ENCODE assay signal across 18 mouse cellular contexts in genomic region chr2:35417231-35417630, GRCm38 (mm10). TPM values are rescaled to one million over a fixed set of nuclear protein-coding genes. Genes with fewer than 3 reads are reported as not detected.
"Had no signal": no experiment of that assay in that cellular context is flagged by ENCODE, and none has a peak within 500 bp of the region (broad histone marks: within the 10 kb centered on the region; RNA-seq: fewer than 3 reads in every experiment).

No protein-coding gene starts in this region.

- H3K9me3 ChIP-seq: midbrain, embryonic 15.5 days; neural tube, embryonic 13.5 days had no signal

- H3K4me3 ChIP-seq: limb, embryonic 12.5 days; midbrain, embryonic 15.5 days; neural tube, embryonic 13.5 days had no signal

- H3K4me2 ChIP-seq: limb, embryonic 12.5 days; midbrain, embryonic 15.5 days; neural tube, embryonic 13.5 days had no signal

- DNase-seq: kidney, adult 8-10 months; kidney, postnatal 25 days; lung, adult 2 months; retina, postnatal 1 day; right cerebral cortex, postnatal 4 days; thymus, postnatal 4 days had no signal

- H3K36me3 ChIP-seq: midbrain, embryonic 15.5 days had no signal

- H3K27me3 ChIP-seq: limb, embryonic 12.5 days; midbrain, embryonic 15.5 days; neural tube, embryonic 13.5 days had no signal

- H3K27ac ChIP-seq: limb, embryonic 12.5 days; midbrain, embryonic 15.5 days; neural tube, embryonic 13.5 days had no signal

- ATAC-seq: intestine, postnatal 0 days; lung, postnatal 0 days; midbrain, embryonic 15.5 days had no signal

- H3K4me1 ChIP-seq: limb, embryonic 12.5 days; midbrain, embryonic 15.5 days; neural tube, embryonic 13.5 days had no signal

- H3K9ac ChIP-seq: limb, embryonic 12.5 days; midbrain, embryonic 15.5 days; neural tube, embryonic 13.5 days had no signal

RNA-seq across cellular contexts. Expression of gene 4930402F06Rik, which starts 20.3 kb away (rescaled TPM):
- total RNA-seq: layer of hippocampus, postnatal 25 days; left cerebral cortex, adult 8-10 months; left cerebral cortex, postnatal 25 days; liver, adult 2 months; monocyte, adult 5-6 weeks had no signal
- polyA plus RNA-seq: intestine, postnatal 0 days; kidney, embryonic 16.5 days; limb, embryonic 12.5 days; liver, adult 2 months; lung, adult 2 months; lung, postnatal 0 days; midbrain, embryonic 15.5 days; neural tube, embryonic 13.5 days; stomach, embryonic 16.5 days had no signal

RNA-seq across cellular contexts. Expression of gene 4930568D16Rik, which starts 49.7 kb away (rescaled TPM):
- total RNA-seq: layer of hippocampus, postnatal 25 days; left cerebral cortex, adult 8-10 months; left cerebral cortex, postnatal 25 days; liver, adult 2 months; monocyte, adult 5-6 weeks had no signal
- polyA plus RNA-seq: intestine, postnatal 0 days; kidney, embryonic 16.5 days; limb, embryonic 12.5 days; liver, adult 2 months; lung, adult 2 months; lung, postnatal 0 days; midbrain, embryonic 15.5 days; neural tube, embryonic 13.5 days; stomach, embryonic 16.5 days had no signal
